Mouse (Mus musculus): ENCODE measurements around the gene Thpo. TPM values are rescaled to one million over a fixed set of nuclear protein-coding genes. Genes with fewer than 3 reads are reported as not detected.

The Thpo gene
- polyA plus RNA-seq, 1 experiment from 2014 or later: 2.9 TPM

GRCm38 (mm10) chr16:20691617-20692016 is 42.7 kb downstream of the Thpo start:
- Histone ChIP-seq H3K36me3 (ENCODE audit: control insufficient read depth, insufficient read depth, low read length) (peaks cover 21% of the 10 kb centered on the region), H3K27ac (ENCODE audit: low read length) (no peak overlapping the region), H3K9me3 (ENCODE audit: control insufficient read depth, low read length) (no peaks in the 10 kb centered on the region), H3K4me3 (ENCODE audit: low read length) (no peak overlapping the region), H3K4me1 (ENCODE audit: control insufficient read depth, insufficient read depth, low read length) (peaks cover 19% of the 10 kb centered on the region), H3K4me2 (ENCODE audit: low read depth, low read length) (no peak overlapping the region), H3K9ac (ENCODE audit: low read depth, low read length) (no peak overlapping the region), H3K27me3 (replicated peaks; ENCODE audit: control insufficient read depth, insufficient read depth, low read length) (no peaks in the 10 kb centered on the region; the same call in 1 of the 2 replicates)
- 80% methylated on average over 1 of the region's 1 CpGs for WGBS
- no peak for ATAC-seq

- peaks cover 29% of the 10 kb centered on the region for H3K36me3 ChIP-seq (ENCODE audit: control insufficient read depth, insufficient read depth, low read length)
- no peak for ATAC-seq
- no peak overlapping the region for H3K9ac ChIP-seq (ENCODE audit: low read depth, low read length)
- H3K27me3 ChIP-seq (replicated peaks; ENCODE audit: control insufficient read depth, insufficient read depth, low read length): no peaks in the 10 kb centered on the region
- no peak overlapping the region for H3K27ac ChIP-seq (ENCODE audit: low read length)
- no peak overlapping the region for H3K4me3 ChIP-seq (ENCODE audit: low read length)
- peaks cover 13% of the 10 kb centered on the region for H3K4me1 ChIP-seq (ENCODE audit: control insufficient read depth, insufficient read depth, low read length)
- 77% methylated on average over 3 of the region's 3 CpGs for WGBS
- no peak overlapping the region for H3K4me2 ChIP-seq (ENCODE audit: low read depth, low read length)
- H3K9me3 ChIP-seq (ENCODE audit: control insufficient read depth, low read length): no peaks in the 10 kb centered on the region
These were observed 43.5 kb downstream of the Thpo start for GRCm38 (mm10) chr16:20690774-20691173.

DNA sequence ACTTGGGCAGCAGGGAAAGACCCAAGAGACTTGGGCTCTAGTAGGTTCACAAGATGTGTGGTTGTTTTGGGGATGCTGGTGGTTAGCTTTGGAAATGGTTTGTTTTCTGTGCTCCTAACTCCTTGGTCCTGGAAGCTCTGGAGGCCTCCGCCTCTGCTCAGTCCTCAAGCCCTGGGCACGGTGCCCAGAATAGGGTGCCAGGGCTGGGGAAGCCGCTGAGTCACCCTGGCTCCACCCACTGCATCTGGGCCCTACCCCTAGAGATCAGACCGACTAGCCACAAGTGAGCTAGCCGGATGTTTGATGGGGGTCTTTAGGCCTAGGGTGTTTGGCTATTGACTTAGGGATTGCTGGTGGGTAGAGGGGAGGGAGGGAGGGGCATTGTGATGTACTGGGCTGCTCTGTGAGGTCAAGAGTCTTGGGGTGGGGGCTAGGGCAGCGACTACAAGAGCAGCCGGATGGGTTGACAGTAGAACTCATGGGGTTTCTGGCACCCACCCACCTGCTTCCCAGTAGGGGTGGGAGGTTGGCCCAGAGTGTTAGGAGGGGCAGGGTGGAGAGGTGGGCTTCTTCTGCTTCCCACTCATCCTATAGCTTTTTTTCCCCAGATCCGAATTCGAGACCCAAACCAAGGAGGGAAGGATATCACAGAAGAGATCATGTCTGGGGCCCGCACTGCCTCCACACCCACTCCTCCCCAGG is 56.2 kb downstream of the Thpo start:
- Histone ChIP-seq H3K4me3 (ENCODE audit: low read length) (no peak overlapping the region), H3K27ac (ENCODE audit: low read length) (no peak overlapping the region), H3K27me3 (replicated peaks; ENCODE audit: control insufficient read depth, insufficient read depth, low read length) (no peaks in the 10 kb centered on the region), H3K4me1 (ENCODE audit: control insufficient read depth, insufficient read depth, low read length) (peaks cover 23% of the 10 kb centered on the region), H3K36me3 (ENCODE audit: control insufficient read depth, insufficient read depth, low read length) (peaks cover 52% of the 10 kb centered on the region), H3K9ac (ENCODE audit: low read depth, low read length) (no peak overlapping the region), H3K9me3 (ENCODE audit: control insufficient read depth, low read length) (no peaks in the 10 kb centered on the region), H3K4me2 (ENCODE audit: low read depth, low read length) (no peak overlapping the region)
- 71% methylated on average over 10 of the region's 10 CpGs for WGBS
- no peak for ATAC-seq

DNA sequence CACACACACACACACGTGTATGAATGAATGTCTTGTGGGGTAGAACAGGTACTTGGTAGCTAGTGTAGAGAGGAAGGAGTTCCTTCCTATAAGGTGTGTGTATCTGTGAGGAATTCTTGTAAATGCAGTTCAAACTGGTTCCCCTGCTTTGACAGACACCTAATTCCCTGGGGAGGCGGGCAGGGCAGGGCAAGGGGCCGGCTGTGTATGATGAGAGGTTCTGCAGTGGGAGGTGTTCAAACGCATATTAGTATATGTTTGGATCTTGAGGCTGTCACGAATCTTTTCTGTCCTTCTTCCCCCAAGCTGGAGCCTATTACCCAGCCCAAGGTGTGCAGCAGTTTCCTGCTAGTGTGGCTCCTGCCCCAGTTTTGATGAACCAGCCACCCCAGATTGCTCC is 56.9 kb downstream of the Thpo start:
- peak overlapping the region; percentile 33; the same call in 1 of the 2 replicates for H3K27ac ChIP-seq (ENCODE audit: low read length)
- H3K9ac ChIP-seq (ENCODE audit: low read depth, low read length): no peak overlapping the region
- no peaks in the 10 kb centered on the region for H3K27me3 ChIP-seq (replicated peaks; ENCODE audit: control insufficient read depth, insufficient read depth, low read length)
- H3K4me3 ChIP-seq (ENCODE audit: low read length): no peak overlapping the region
- H3K36me3 ChIP-seq (ENCODE audit: control insufficient read depth, insufficient read depth, low read length): peaks cover 46% of the 10 kb centered on the region
- WGBS: 82% methylated on average over 5 of the region's 5 CpGs
- no peaks in the 10 kb centered on the region for H3K9me3 ChIP-seq (ENCODE audit: control insufficient read depth, low read length)
- H3K4me2 ChIP-seq (ENCODE audit: low read depth, low read length): no peak overlapping the region
- ATAC-seq: no peak
- peaks cover 23% of the 10 kb centered on the region for H3K4me1 ChIP-seq (ENCODE audit: control insufficient read depth, insufficient read depth, low read length)

DNA sequence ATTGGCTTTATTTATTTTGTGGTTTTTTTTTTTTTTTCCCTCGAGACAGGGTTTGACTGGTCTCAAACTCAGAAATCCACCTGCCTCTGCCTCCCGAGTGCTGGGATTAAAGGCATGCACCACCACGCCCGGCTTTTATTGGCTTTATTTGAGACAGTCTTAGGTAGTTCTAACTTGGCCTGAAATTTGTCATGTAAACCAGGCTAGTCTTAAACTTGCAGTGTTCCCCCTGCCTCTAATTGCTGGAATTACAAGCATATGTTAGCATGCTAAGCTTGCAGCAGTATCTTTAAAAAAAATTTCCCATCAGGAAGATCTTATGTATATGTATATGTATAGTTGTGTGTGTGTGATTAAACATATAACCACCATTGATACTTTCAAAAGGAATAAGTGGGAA is 57.6 kb downstream of the Thpo start:
- no peak overlapping the region for H3K4me2 ChIP-seq (ENCODE audit: low read depth, low read length)
- no peaks in the 10 kb centered on the region for H3K9me3 ChIP-seq (ENCODE audit: control insufficient read depth, low read length)
- H3K4me3 ChIP-seq (ENCODE audit: low read length): no peak overlapping the region
- H3K36me3 ChIP-seq (ENCODE audit: control insufficient read depth, insufficient read depth, low read length): peaks cover 40% of the 10 kb centered on the region
- no peak overlapping the region for H3K9ac ChIP-seq (ENCODE audit: low read depth, low read length)
- WGBS: 78% methylated on average over 4 of the region's 4 CpGs
- peaks cover 27% of the 10 kb centered on the region for H3K4me1 ChIP-seq (ENCODE audit: control insufficient read depth, insufficient read depth, low read length)
- ATAC-seq: no peak
- no peak overlapping the region for H3K27ac ChIP-seq (ENCODE audit: low read length)
- no peaks in the 10 kb centered on the region for H3K27me3 ChIP-seq (replicated peaks; ENCODE audit: control insufficient read depth, insufficient read depth, low read length)

DNA sequence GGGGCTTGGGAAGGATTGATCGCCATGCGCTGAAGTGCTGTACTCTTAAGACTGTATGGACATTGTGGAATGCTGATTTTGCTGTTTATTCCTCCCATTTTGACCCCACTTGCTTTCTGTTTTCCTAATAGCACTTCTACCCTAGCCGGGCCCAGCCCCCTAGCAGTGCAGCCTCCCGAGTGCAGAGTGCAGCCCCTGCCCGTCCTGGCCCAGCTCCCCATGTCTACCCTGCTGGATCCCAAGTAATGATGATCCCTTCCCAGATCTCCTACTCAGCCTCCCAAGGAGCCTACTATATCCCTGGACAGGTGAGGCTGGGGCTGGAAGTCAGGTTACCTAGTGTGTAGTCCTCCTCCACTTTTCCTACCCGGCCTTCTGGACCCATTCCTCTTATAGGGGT is 59.1 kb downstream of the Thpo start:
- Histone ChIP-seq H3K4me3 (ENCODE audit: low read length) (no peak overlapping the region), H3K9ac (ENCODE audit: low read depth, low read length) (peak overlapping the region; percentile 89; the same call in 1 of the 2 replicates), H3K4me1 (ENCODE audit: control insufficient read depth, insufficient read depth, low read length) (peaks cover 28% of the 10 kb centered on the region), H3K4me2 (ENCODE audit: low read depth, low read length) (peak overlapping the region; percentile 96; the same call in 1 of the 2 replicates), H3K36me3 (ENCODE audit: control insufficient read depth, insufficient read depth, low read length) (peaks cover 33% of the 10 kb centered on the region), H3K9me3 (ENCODE audit: control insufficient read depth, low read length) (no peaks in the 10 kb centered on the region), H3K27ac (ENCODE audit: low read length) (no peak overlapping the region), H3K27me3 (replicated peaks; ENCODE audit: control insufficient read depth, insufficient read depth, low read length) (no peaks in the 10 kb centered on the region)
- no peak for ATAC-seq
- 92% methylated on average over 6 of the region's 6 CpGs for WGBS

Other genes starting within 250 kb of the Thpo start
- 90.0 and 93.7 TPM in 2 replicates for gene Eif2b5, start 235.7 kb downstream of the Thpo start, polyA plus RNA-seq (2015; fragmentation: Nextera tagmentation; extraction: Ambion mirVana)
- 15.7 and 18.5 TPM in 2 replicates for gene Dvl3, start 217.5 kb downstream of the Thpo start, polyA plus RNA-seq (2015; fragmentation: Nextera tagmentation; extraction: Ambion mirVana)
- gene Ap2m1, start 199.0 kb downstream of the Thpo start, polyA plus RNA-seq (2015; fragmentation: Nextera tagmentation; extraction: Ambion mirVana): 679 and 681 TPM in 2 replicates
- 64.8 and 67.7 TPM in 2 replicates for gene Abcf3, start 185.9 kb downstream of the Thpo start, polyA plus RNA-seq (2015; fragmentation: Nextera tagmentation; extraction: Ambion mirVana)
- gene Vwa5b2, start 145.0 kb downstream of the Thpo start, polyA plus RNA-seq (2015; fragmentation: Nextera tagmentation; extraction: Ambion mirVana): 5.5 and 5.6 TPM in 2 replicates
- gene Eef1akmt4, start 122.9 kb downstream of the Thpo start, polyA plus RNA-seq (2015; fragmentation: Nextera tagmentation; extraction: Ambion mirVana): 31.7 and 34.7 TPM in 2 replicates
- not detected in 2 replicates for gene Gm49333, start 122.9 kb downstream of the Thpo start, polyA plus RNA-seq (2015; fragmentation: Nextera tagmentation; extraction: Ambion mirVana)
- 44.3 and 47.5 TPM in 2 replicates for gene Alg3, start 122.8 kb downstream of the Thpo start, polyA plus RNA-seq (2015; fragmentation: Nextera tagmentation; extraction: Ambion mirVana)
- 0.38 and 0.40 TPM in 2 replicates for gene Camk2n2, start 113.2 kb downstream of the Thpo start, polyA plus RNA-seq (2015; fragmentation: Nextera tagmentation; extraction: Ambion mirVana)
- gene Ece2, start 104.7 kb downstream of the Thpo start, polyA plus RNA-seq (2015; fragmentation: Nextera tagmentation; extraction: Ambion mirVana): 1.7 TPM in 2 replicates
- 276 and 309 TPM in 2 replicates for gene Psmd2, start 82.9 kb downstream of the Thpo start, polyA plus RNA-seq (2015; fragmentation: Nextera tagmentation; extraction: Ambion mirVana)
- 158 and 162 TPM in 2 replicates for gene Eif4g1, start 66.2 kb downstream of the Thpo start, polyA plus RNA-seq (2015; fragmentation: Nextera tagmentation; extraction: Ambion mirVana)
- 6.2 and 6.8 TPM in 2 replicates for gene Fam131a, start 41.3 kb downstream of the Thpo start, polyA plus RNA-seq (2015; fragmentation: Nextera tagmentation; extraction: Ambion mirVana)
- gene Polr2h, start 16.8 kb downstream of the Thpo start, polyA plus RNA-seq (2015; fragmentation: Nextera tagmentation; extraction: Ambion mirVana): 84.5 and 95.5 TPM in 2 replicates
- gene Clcn2, start 16.8 kb downstream of the Thpo start, polyA plus RNA-seq (2015; fragmentation: Nextera tagmentation; extraction: Ambion mirVana): 12.0 and 13.1 TPM in 2 replicates
- 3.0 and 3.1 TPM in 2 replicates for gene Chrd, start 1.4 kb downstream of the Thpo start, polyA plus RNA-seq (2015; fragmentation: Nextera tagmentation; extraction: Ambion mirVana)